Mouse (Mus musculus): ENCODE measurements around the gene Gtf3c5. TPM values are rescaled to one million over a fixed set of nuclear protein-coding genes. Genes with fewer than 3 reads are reported as not detected.

Gene Gtf3c5
- polyA plus RNA-seq, 1 experiment: 29.0 TPM

DNA sequence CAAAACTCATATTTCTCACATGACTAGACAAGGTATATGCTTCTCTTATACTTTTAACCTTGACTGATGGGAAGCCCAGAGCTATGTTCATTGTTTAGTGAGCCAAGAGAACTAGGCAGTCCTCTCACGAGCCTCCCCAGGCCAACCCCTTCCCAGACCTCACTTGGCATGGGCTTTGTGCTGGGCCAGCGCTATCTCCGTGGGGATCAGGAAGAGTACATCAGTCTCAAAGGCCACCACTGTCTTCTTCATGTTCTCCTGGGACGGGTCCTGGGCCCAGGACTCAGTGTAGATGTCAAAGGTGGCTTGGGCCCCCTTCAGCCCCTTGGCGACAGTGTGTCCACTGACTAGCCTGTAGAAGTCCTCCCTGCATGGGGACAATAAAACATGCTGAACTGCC lies 26.1 kb downstream of the Gtf3c5 start:
- H3K27me3 ChIP-seq (ENCODE audit: control insufficient read depth, insufficient read depth, low read length, poor library complexity, severe bottlenecking): no peaks in the 10 kb centered on the region
- H3K4me3 ChIP-seq (ENCODE audit: low read depth, low read length): no peak overlapping the region
- no peak overlapping the region for H3K27ac ChIP-seq (ENCODE audit: insufficient read depth, low read length)
- H3K9ac ChIP-seq (ENCODE audit: low read depth, poor library complexity, severe bottlenecking): no peak overlapping the region
- no peaks in the 10 kb centered on the region for H3K4me1 ChIP-seq (ENCODE audit: control insufficient read depth, insufficient read depth, low read length)
- peaks cover 3% of the 10 kb centered on the region for H3K36me3 ChIP-seq (ENCODE audit: control insufficient read depth, insufficient read depth, low read length, poor library complexity, severe bottlenecking)
- TF ChIP-seq EP300 (IDR thresholded peaks at IDR 0.05; ENCODE audit: insufficient read depth, low read depth, low read length) (no peak), CTCF (IDR thresholded peaks at IDR 0.05; ENCODE audit: low read depth, low read length) (no peak), POLR2A (IDR thresholded peaks at IDR 0.05; ENCODE audit: insufficient read depth, low read length) (no peak)
- no peaks in the 10 kb centered on the region for H3K9me3 ChIP-seq (replicated peaks; ENCODE audit: control insufficient read depth, insufficient read depth, low read length, poor library complexity, severe bottlenecking)

DNA sequence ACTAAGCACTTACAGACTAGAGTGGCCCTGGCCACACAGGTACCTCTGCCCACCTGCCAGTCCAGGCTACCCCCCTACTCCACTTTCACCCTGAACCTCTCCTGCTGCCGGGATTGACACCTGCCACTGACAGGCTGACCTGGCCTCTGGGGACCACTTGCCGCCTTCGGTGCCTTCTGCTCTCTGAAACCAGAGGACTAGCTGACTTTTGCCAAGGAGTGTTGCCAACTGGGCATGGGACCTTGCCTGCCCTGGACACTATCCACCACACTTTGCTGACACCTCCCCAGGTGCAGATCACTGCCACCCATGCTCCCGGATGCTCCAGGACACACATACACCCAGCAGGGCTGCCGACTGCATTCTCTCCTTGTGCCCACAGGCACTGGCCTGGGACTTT lies 31.2 kb downstream of the Gtf3c5 start:
- H3K27ac ChIP-seq (ENCODE audit: insufficient read depth, low read length): no peak overlapping the region
- no peaks in the 10 kb centered on the region for H3K27me3 ChIP-seq (ENCODE audit: control insufficient read depth, insufficient read depth, low read length, poor library complexity, severe bottlenecking)
- H3K36me3 ChIP-seq (ENCODE audit: control insufficient read depth, insufficient read depth, low read length, poor library complexity, severe bottlenecking): peaks cover 18% of the 10 kb centered on the region
- no peaks in the 10 kb centered on the region for H3K4me1 ChIP-seq (ENCODE audit: control insufficient read depth, insufficient read depth, low read length)
- no peaks in the 10 kb centered on the region for H3K9me3 ChIP-seq (replicated peaks; ENCODE audit: control insufficient read depth, insufficient read depth, low read length, poor library complexity, severe bottlenecking)
- H3K4me3 ChIP-seq (ENCODE audit: low read depth, low read length): no peak overlapping the region
- TF ChIP-seq POLR2A (IDR thresholded peaks at IDR 0.05; ENCODE audit: insufficient read depth, low read length) (no peak), EP300 (IDR thresholded peaks at IDR 0.05; ENCODE audit: insufficient read depth, low read depth, low read length) (no peak), CTCF (IDR thresholded peaks at IDR 0.05; ENCODE audit: low read depth, low read length) (no peak)
- no peak overlapping the region for H3K9ac ChIP-seq (ENCODE audit: low read depth, poor library complexity, severe bottlenecking)

DNA sequence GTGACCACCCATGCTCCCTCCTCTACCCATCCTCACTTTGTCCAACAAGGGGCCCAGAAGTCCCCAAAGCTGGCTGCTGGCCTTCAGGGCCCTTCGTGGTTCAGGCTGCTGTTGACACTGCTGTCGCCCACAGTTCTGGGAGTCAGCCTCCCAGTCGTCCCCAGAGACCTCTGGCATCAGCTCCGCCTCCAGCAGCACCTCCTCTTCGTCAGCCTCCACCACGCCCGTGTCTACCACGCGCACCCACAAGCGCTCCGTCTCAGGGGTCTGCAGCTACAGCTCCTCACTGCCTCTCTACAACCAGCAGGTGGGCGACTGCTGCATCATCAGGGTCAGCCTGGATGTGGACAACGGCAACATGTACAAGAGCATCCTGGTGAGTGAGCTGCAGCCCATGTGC lies 34.4 kb downstream of the Gtf3c5 start:
- no peaks in the 10 kb centered on the region for H3K4me1 ChIP-seq (ENCODE audit: control insufficient read depth, insufficient read depth, low read length)
- no peak for TF ChIP-seq POLR2A (IDR thresholded peaks at IDR 0.05; ENCODE audit: insufficient read depth, low read length)
- TF ChIP-seq EP300 (IDR thresholded peaks at IDR 0.05; ENCODE audit: insufficient read depth, low read depth, low read length): no peak
- no peak for TF ChIP-seq CTCF (IDR thresholded peaks at IDR 0.05; ENCODE audit: low read depth, low read length)
- no peak overlapping the region for H3K9ac ChIP-seq (ENCODE audit: low read depth, poor library complexity, severe bottlenecking)
- H3K27ac ChIP-seq (ENCODE audit: insufficient read depth, low read length): no peak overlapping the region
- H3K9me3 ChIP-seq (replicated peaks; ENCODE audit: control insufficient read depth, insufficient read depth, low read length, poor library complexity, severe bottlenecking): no peaks in the 10 kb centered on the region
- H3K36me3 ChIP-seq (ENCODE audit: control insufficient read depth, insufficient read depth, low read length, poor library complexity, severe bottlenecking): peaks cover 18% of the 10 kb centered on the region
- no peaks in the 10 kb centered on the region for H3K27me3 ChIP-seq (ENCODE audit: control insufficient read depth, insufficient read depth, low read length, poor library complexity, severe bottlenecking)
- H3K4me3 ChIP-seq (ENCODE audit: low read depth, low read length): no peak overlapping the region

DNA sequence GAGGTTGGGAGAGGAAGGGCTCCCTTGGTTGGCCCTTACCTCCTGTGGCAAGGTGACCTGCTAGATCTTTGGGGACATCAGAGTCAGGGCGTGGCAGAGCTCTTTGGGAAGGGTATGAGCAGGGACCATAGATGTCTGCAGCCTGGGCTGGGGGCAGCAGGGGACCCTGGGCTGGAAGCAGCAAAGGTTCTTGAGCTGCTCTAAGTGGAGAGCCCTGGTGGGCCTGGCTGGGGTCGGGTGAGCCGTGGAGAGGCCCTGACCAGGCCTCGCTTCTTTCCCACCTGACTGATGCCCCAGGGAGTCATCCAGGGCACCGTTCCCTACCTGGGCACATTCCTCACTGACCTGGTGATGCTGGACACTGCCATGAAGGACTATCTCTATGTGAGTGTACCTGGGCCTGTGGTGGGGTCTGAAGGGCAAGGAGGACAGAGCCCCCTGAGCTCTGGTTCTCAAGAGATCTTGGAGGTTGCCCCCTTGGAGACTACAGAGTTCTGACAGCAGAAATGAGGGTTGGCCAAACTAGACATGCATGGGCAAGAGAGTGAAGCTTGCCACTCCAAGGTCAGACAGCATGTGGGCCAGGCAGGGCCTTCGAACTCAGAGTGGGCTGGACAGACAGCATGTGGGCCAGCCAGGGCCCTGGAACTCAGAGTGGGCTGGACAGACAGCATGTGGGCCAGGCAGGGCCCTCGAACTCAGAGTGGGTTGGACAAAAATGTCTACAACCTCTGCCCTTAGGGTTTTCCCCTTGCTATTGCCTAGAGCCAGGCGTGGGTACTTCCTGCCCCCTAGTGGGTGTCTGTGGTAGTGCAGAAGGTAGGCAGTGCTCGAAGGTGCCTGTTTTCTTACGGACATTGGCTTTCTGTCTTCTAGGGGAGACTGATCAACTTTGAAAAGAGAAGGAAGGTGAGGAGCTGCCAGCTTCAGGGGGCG lies 36.0 kb downstream of the Gtf3c5 start:
- Histone ChIP-seq H3K27me3 (ENCODE audit: control insufficient read depth, insufficient read depth, low read length, poor library complexity, severe bottlenecking) (no peaks in the 10 kb centered on the region), H3K4me3 (ENCODE audit: low read depth, low read length) (no peak overlapping the region), H3K9me3 (replicated peaks; ENCODE audit: control insufficient read depth, insufficient read depth, low read length, poor library complexity, severe bottlenecking) (no peaks in the 10 kb centered on the region), H3K36me3 (ENCODE audit: control insufficient read depth, insufficient read depth, low read length, poor library complexity, severe bottlenecking) (peaks cover 16% of the 10 kb centered on the region), H3K27ac (ENCODE audit: insufficient read depth, low read length) (no peak overlapping the region), H3K4me1 (ENCODE audit: control insufficient read depth, insufficient read depth, low read length) (no peaks in the 10 kb centered on the region), H3K9ac (ENCODE audit: low read depth, poor library complexity, severe bottlenecking) (no peak overlapping the region)
- peak; percentile 94 for TF ChIP-seq CTCF (IDR thresholded peaks at IDR 0.05; ENCODE audit: low read depth, low read length)
- TF ChIP-seq EP300 (IDR thresholded peaks at IDR 0.05; ENCODE audit: insufficient read depth, low read depth, low read length): no peak
- TF ChIP-seq POLR2A (IDR thresholded peaks at IDR 0.05; ENCODE audit: insufficient read depth, low read length): no peak

DNA sequence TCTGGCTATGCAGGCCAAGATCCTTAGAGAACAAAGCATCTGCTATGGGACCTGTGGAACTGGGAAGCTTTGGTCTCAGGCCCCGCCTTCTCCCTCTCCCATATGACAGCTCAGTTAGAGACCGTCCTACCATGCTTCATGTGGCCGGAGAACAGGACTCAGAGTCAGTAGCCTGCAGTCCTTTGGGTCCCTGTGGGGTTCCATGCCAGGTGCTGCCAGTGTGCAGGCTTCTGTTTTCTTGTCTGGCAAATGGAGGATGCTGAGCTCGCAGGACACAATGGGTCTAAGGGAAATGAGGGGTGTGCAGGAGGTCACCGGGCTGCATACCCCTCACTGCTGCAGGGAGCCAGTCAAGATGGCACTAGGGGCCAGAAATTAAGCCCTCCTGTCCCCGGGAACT lies 37.0 kb downstream of the Gtf3c5 start:
- H3K4me3 ChIP-seq (ENCODE audit: low read depth, low read length): no peak overlapping the region
- no peaks in the 10 kb centered on the region for H3K27me3 ChIP-seq (ENCODE audit: control insufficient read depth, insufficient read depth, low read length, poor library complexity, severe bottlenecking)
- no peak overlapping the region for H3K27ac ChIP-seq (ENCODE audit: insufficient read depth, low read length)
- no peaks in the 10 kb centered on the region for H3K4me1 ChIP-seq (ENCODE audit: control insufficient read depth, insufficient read depth, low read length)
- H3K9me3 ChIP-seq (replicated peaks; ENCODE audit: control insufficient read depth, insufficient read depth, low read length, poor library complexity, severe bottlenecking): no peaks in the 10 kb centered on the region
- H3K9ac ChIP-seq (ENCODE audit: low read depth, poor library complexity, severe bottlenecking): no peak overlapping the region
- H3K36me3 ChIP-seq (ENCODE audit: control insufficient read depth, insufficient read depth, low read length, poor library complexity, severe bottlenecking): peaks cover 14% of the 10 kb centered on the region
- TF ChIP-seq POLR2A (IDR thresholded peaks at IDR 0.05; ENCODE audit: insufficient read depth, low read length) (no peak), EP300 (IDR thresholded peaks at IDR 0.05; ENCODE audit: insufficient read depth, low read depth, low read length) (no peak), CTCF (IDR thresholded peaks at IDR 0.05; ENCODE audit: low read depth, low read length) (no peak)

DNA sequence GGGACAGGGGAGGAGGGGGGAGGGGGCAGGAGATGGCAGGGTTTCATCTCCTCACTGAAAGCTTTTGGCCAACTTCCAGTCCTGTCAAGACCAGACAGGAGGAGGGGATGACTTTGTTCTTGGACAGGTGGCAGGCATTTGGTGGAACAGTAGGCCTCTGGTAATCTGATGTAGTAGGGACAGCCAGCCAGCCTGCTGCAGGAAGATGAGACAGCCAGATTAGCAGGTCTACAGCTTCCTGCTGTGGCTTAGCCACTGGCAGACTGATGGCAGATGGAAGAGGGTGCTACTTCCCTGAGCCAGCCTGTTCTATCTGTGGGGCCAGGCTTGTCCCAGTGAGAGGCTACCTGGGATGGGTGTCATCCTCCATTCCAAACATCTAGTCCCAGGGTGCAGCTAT lies 37.6 kb downstream of the Gtf3c5 start:
- Histone ChIP-seq H3K27me3 (ENCODE audit: control insufficient read depth, insufficient read depth, low read length, poor library complexity, severe bottlenecking) (no peaks in the 10 kb centered on the region), H3K4me1 (ENCODE audit: control insufficient read depth, insufficient read depth, low read length) (no peaks in the 10 kb centered on the region), H3K9me3 (replicated peaks; ENCODE audit: control insufficient read depth, insufficient read depth, low read length, poor library complexity, severe bottlenecking) (no peaks in the 10 kb centered on the region), H3K27ac (ENCODE audit: insufficient read depth, low read length) (no peak overlapping the region), H3K4me3 (ENCODE audit: low read depth, low read length) (no peak overlapping the region), H3K36me3 (ENCODE audit: control insufficient read depth, insufficient read depth, low read length, poor library complexity, severe bottlenecking) (peaks cover 14% of the 10 kb centered on the region), H3K9ac (ENCODE audit: low read depth, poor library complexity, severe bottlenecking) (no peak overlapping the region)
- TF ChIP-seq POLR2A (IDR thresholded peaks at IDR 0.05; ENCODE audit: insufficient read depth, low read length) (no peak), CTCF (IDR thresholded peaks at IDR 0.05; ENCODE audit: low read depth, low read length) (no peak)

All from ES-Bruce4 (cell line).